Mouse (Mus musculus): Measurements from ENCODE around the gene Pam. TPM values are rescaled to one million over a fixed set of nuclear protein-coding genes. Genes with fewer than 3 reads are reported as not detected.

Pam gene
- polyA plus RNA-seq, 1 experiment from 2014 or later = 76.4 TPM

DNA sequence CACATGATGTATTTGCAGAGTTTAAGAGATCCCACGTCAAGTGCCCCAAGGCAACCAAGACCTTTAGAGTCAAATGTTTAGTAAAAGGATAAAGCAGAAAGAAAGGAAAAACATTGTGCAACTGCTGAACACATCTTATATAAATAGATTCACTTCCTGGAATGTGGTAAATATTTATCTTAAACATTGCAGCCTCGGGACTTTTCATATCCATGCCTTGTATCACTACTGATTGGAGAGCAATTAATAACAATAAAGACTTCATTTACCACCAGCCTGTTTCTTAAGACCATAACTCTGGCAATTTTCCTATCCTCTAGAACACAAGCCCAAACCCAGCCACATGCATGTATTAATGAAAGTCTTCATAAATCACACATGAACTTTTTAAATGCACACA is 33.4 kb downstream of the Pam start:
- H3K4me1 ChIP-seq (replicated peaks; ENCODE audit: control insufficient read depth, insufficient read depth) = no peaks in the 10 kb centered on the region
- ATAC-seq (ENCODE audit: low FRiP score, low TSS enrichment) = peak; percentile 45; the same call in 1 of the 2 replicates
- TF ChIP-seq EP300 (optimal IDR thresholded peaks at IDR 0.05) = no peak
- TF ChIP-seq CTCF (IDR thresholded peaks at IDR 0.05; ENCODE audit: low read depth) = no peak
- H3K9me3 ChIP-seq (ENCODE audit: control insufficient read depth, low read length) = no peaks in the 10 kb centered on the region
- no peak overlapping the region for H3K27ac ChIP-seq (replicated peaks)
- WGBS = 9% methylated on average over 2 of the region's 2 CpGs
- DNase-seq (ENCODE audit: low spot score) = no peak
- no peak overlapping the region for H3K4me3 ChIP-seq (ENCODE audit: low read depth, low read length)
- H3K27me3 ChIP-seq (ENCODE audit: control insufficient read depth, insufficient read depth, low read length) = no peaks in the 10 kb centered on the region
- no peak overlapping the region for H3K4me2 ChIP-seq (replicated peaks; ENCODE audit: low read depth)
- no peak overlapping the region for H3K9ac ChIP-seq (ENCODE audit: low read length)
- no peaks in the 10 kb centered on the region for H3K36me3 ChIP-seq (ENCODE audit: control insufficient read depth, insufficient read depth, low read length)

DNA sequence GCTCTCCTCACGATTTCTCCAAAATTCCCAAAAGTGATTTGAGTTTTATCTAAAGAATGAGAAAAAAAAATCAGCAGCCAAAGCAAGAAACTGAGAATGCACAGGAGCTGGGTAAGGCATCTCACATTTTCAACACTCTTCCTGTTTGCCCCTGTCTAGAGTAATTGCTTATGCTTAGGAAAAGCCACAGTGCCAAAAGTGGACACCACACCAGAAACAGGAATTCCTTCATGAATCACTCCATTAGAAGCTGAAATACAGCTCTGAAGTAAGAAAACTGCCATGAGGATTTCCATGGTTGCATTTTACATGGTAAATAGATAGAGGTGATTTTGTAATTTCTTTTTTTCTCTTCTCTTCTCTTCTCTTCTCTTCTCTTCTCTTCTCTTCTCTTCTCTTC is 36.0 kb downstream of the Pam start:
- no peaks in the 10 kb centered on the region for H3K9me3 ChIP-seq (ENCODE audit: control insufficient read depth, low read length)
- H3K27ac ChIP-seq (replicated peaks) = no peak overlapping the region
- H3K4me2 ChIP-seq (replicated peaks; ENCODE audit: low read depth) = no peak overlapping the region
- TF ChIP-seq CTCF (IDR thresholded peaks at IDR 0.05; ENCODE audit: low read depth) (no peak), EP300 (optimal IDR thresholded peaks at IDR 0.05) (no peak)
- H3K27me3 ChIP-seq (ENCODE audit: control insufficient read depth, insufficient read depth, low read length) = no peaks in the 10 kb centered on the region
- 68% methylated on average over 1 of the region's 1 CpGs for WGBS
- no peaks in the 10 kb centered on the region for H3K36me3 ChIP-seq (ENCODE audit: control insufficient read depth, insufficient read depth, low read length)
- no peak for DNase-seq (ENCODE audit: low spot score)
- ATAC-seq (ENCODE audit: low FRiP score, low TSS enrichment) = no peak
- H3K4me3 ChIP-seq (ENCODE audit: low read depth, low read length) = no peak overlapping the region
- H3K4me1 ChIP-seq (replicated peaks; ENCODE audit: control insufficient read depth, insufficient read depth) = no peaks in the 10 kb centered on the region
- no peak overlapping the region for H3K9ac ChIP-seq (ENCODE audit: low read length)

DNA sequence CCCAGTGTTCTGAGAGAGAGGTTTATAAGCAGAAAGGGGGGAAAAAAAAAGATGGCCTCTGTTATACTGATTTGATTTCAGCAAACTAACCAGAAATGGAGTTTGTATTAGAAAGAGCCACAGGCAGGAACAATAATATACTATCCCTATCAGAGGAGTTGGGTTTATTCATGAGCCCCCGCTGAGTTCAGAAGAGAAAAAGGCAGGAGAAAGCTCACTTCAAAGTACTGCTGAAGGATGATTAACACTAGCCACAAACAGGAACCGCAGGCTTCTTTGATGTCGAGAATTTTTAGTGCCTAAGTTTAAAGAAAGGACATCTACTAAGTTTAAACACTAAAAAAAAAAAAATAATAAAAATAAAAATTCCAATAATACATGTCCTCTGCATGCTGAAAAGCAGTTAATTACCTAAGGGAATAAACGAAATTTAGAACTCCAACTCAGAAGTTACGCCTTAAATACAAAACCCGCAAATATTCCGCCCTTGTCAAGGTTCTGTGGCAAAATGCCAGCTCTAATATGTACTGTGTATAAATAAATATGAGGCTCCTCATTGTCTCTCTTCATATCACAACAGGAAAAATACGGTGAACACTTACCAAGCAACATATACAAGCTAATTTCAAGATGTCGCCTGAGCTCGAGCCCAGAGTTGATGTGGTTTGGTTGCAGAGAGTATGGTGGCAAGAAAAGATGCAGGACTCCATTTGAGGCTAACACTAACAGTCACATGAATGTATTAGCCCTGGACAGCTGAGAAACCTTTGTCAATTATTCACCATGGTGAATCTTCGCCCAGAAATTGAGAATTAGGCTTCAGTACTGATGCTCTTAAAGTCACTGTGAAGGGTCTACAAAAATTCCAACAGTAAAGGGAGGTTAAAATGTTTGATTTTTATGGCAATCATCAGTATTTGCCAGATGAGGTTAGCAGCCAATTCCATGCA is 38.2 kb downstream of the Pam start:
- Histone ChIP-seq H3K4me2 (replicated peaks; ENCODE audit: low read depth) (no peak overlapping the region), H3K36me3 (ENCODE audit: control insufficient read depth, insufficient read depth, low read length) (no peaks in the 10 kb centered on the region), H3K4me1 (replicated peaks; ENCODE audit: control insufficient read depth, insufficient read depth) (no peaks in the 10 kb centered on the region), H3K9ac (ENCODE audit: low read length) (no peak overlapping the region), H3K4me3 (ENCODE audit: low read depth, low read length) (no peak overlapping the region), H3K27me3 (ENCODE audit: control insufficient read depth, insufficient read depth, low read length) (no peaks in the 10 kb centered on the region), H3K9me3 (ENCODE audit: control insufficient read depth, low read length) (no peaks in the 10 kb centered on the region), H3K27ac (replicated peaks) (no peak overlapping the region)
- 67% methylated on average over 11 of the region's 11 CpGs for WGBS
- DNase-seq (ENCODE audit: low spot score) (no peak), ATAC-seq (ENCODE audit: low FRiP score, low TSS enrichment) (no peak)
- no peak for TF ChIP-seq CTCF (IDR thresholded peaks at IDR 0.05; ENCODE audit: low read depth)
- TF ChIP-seq EP300 (optimal IDR thresholded peaks at IDR 0.05) = no peak

GRCm38 (mm10) chr1:98056277-98056676 is 39.2 kb downstream of the Pam start:
- DNase-seq (ENCODE audit: low spot score) (no peak), ATAC-seq (ENCODE audit: low FRiP score, low TSS enrichment) (no peak)
- H3K27ac ChIP-seq (replicated peaks) = no peak overlapping the region
- H3K4me3 ChIP-seq (ENCODE audit: low read depth, low read length) = no peak overlapping the region
- H3K9ac ChIP-seq (ENCODE audit: low read length) = no peak overlapping the region
- 43% methylated on average over 6 of the region's 6 CpGs for WGBS
- TF ChIP-seq CTCF (IDR thresholded peaks at IDR 0.05; ENCODE audit: low read depth) = no peak
- no peak for TF ChIP-seq EP300 (optimal IDR thresholded peaks at IDR 0.05)
- no peaks in the 10 kb centered on the region for H3K4me1 ChIP-seq (replicated peaks; ENCODE audit: control insufficient read depth, insufficient read depth)
- no peaks in the 10 kb centered on the region for H3K36me3 ChIP-seq (ENCODE audit: control insufficient read depth, insufficient read depth, low read length)
- no peaks in the 10 kb centered on the region for H3K27me3 ChIP-seq (ENCODE audit: control insufficient read depth, insufficient read depth, low read length)
- H3K4me2 ChIP-seq (replicated peaks; ENCODE audit: low read depth) = no peak overlapping the region
- H3K9me3 ChIP-seq (ENCODE audit: control insufficient read depth, low read length) = no peaks in the 10 kb centered on the region

DNA sequence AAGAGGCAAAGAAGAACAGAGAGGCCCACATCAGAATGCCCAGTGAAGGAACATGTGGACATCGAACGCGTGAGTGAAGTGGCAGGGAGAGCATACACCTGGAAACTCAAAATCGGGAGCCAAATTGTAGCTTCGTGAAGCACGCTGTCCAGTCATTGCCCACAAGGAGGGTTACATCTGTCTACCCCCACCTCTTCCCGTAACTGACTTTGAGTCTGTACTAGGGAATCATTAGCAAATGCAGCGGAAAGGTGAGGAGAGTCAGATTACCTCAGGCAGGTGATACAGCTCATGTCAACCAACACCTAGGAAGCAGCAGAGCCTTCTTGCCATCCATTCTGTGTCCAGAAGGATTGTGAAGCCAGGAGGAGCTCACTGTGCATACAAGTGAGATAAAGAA is 39.9 kb downstream of the Pam start:
- no peak overlapping the region for H3K27ac ChIP-seq (replicated peaks)
- H3K4me2 ChIP-seq (replicated peaks; ENCODE audit: low read depth) = no peak overlapping the region
- no peak for DNase-seq (ENCODE audit: low spot score)
- 96% methylated on average over 8 of the region's 8 CpGs for WGBS
- no peaks in the 10 kb centered on the region for H3K4me1 ChIP-seq (replicated peaks; ENCODE audit: control insufficient read depth, insufficient read depth)
- TF ChIP-seq EP300 (optimal IDR thresholded peaks at IDR 0.05) (no peak), CTCF (IDR thresholded peaks at IDR 0.05; ENCODE audit: low read depth) (no peak)
- H3K4me3 ChIP-seq (ENCODE audit: low read depth, low read length) = no peak overlapping the region
- H3K9me3 ChIP-seq (ENCODE audit: control insufficient read depth, low read length) = no peaks in the 10 kb centered on the region
- no peaks in the 10 kb centered on the region for H3K36me3 ChIP-seq (ENCODE audit: control insufficient read depth, insufficient read depth, low read length)
- no peaks in the 10 kb centered on the region for H3K27me3 ChIP-seq (ENCODE audit: control insufficient read depth, insufficient read depth, low read length)
- H3K9ac ChIP-seq (ENCODE audit: low read length) = no peak overlapping the region
- no peak for ATAC-seq (ENCODE audit: low FRiP score, low TSS enrichment)

GRCm38 (mm10) chr1:98053994-98054393 is 41.5 kb downstream of the Pam start:
- ATAC-seq (ENCODE audit: low FRiP score, low TSS enrichment) = no peak
- Histone ChIP-seq H3K27ac (replicated peaks) (no peak overlapping the region), H3K9me3 (ENCODE audit: control insufficient read depth, low read length) (no peaks in the 10 kb centered on the region)

More at GRCm38 (mm10) chr1:98053994-98054393, 41.5 kb downstream of the Pam start:
- TF ChIP-seq EP300 (optimal IDR thresholded peaks at IDR 0.05) (no peak), CTCF (IDR thresholded peaks at IDR 0.05; ENCODE audit: low read depth) (no peak)
- Histone ChIP-seq H3K4me1 (replicated peaks; ENCODE audit: control insufficient read depth, insufficient read depth) (no peaks in the 10 kb centered on the region), H3K9ac (ENCODE audit: low read length) (no peak overlapping the region), H3K4me3 (ENCODE audit: low read depth, low read length) (no peak overlapping the region), H3K4me2 (replicated peaks; ENCODE audit: low read depth) (no peak overlapping the region), H3K36me3 (ENCODE audit: control insufficient read depth, insufficient read depth, low read length) (no peaks in the 10 kb centered on the region), H3K27me3 (ENCODE audit: control insufficient read depth, insufficient read depth, low read length) (no peaks in the 10 kb centered on the region)
- no peak for DNase-seq (ENCODE audit: low spot score)
- WGBS = 77% methylated on average over 3 of the region's 3 CpGs

Data from stomach, postnatal 0 days (tissue).